Mouse (Mus musculus) lung, postnatal 0 days (tissue): ENCODE data around the gene Lypd6b.

Source experiments
- CTCF ChIP-seq: IDR thresholded peaks from 2 replicates; pipeline ENCODE4 v1.5.1; 2016; ENCODE audit warnings: antibody characterized with exemption, mild to moderate bottlenecking
- EP300 ChIP-seq: IDR thresholded peaks from 2 replicates; pipeline ENCODE4 v1.6.1; 2016; ENCODE audit warnings: antibody characterized with exemption, mild to moderate bottlenecking, control low read depth

DNA sequence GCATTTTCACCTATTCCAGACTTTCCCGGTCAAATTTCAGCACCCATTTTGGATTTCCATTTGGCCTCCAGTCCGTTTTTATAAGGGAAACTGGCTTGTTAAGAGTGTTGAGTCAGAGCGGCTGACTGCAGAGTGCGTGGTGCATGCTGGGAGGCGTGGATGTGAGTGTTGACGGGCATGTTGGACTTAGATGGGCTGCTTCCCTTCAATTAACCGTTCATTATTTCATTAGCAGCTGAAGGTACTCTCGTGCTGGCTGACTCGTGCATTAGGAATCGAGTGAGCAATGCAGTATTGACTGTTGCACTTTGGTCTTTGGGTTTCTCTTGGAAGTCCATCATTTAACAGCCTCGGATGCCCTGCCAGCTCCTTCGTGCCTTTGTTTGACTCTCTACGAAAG lies 150.1 kb downstream of the Lypd6b start:
- TF ChIP-seq CTCF: no peak
- TF ChIP-seq EP300: no peak
